Mouse (Mus musculus) neural tube, embryonic 12.5 days (tissue): ENCODE results near the gene Crygn. TPM values are rescaled to one million over a fixed set of nuclear protein-coding genes. Genes with fewer than 3 reads are reported as not detected.
A peak's percentile ranks its signal among the peaks of the same experiment; 100 is the strongest.

ENCODE experiments used
- ATAC-seq: fragments of 200-750 bp; cut with Nextera tagmentation; 2 replicates; pipeline ENCODE4 v1.8.0; 2017; ENCODE audit warnings: low read depth, mild to moderate bottlenecking, moderate TSS enrichment, moderate library complexity; ENCODE audit not compliant: low FRiP score
- H3K27ac ChIP-seq: fragments of 300-500 bp; sonication (generic); 2 replicates; pipeline ENCODE4 v1.5.1; 2016
- H3K27me3 ChIP-seq: fragments of 300-500 bp; sonication (generic); replicated peaks from 2 replicates; pipeline ENCODE4 v1.6.1; 2016; ENCODE audit warnings: mild to moderate bottlenecking
- H3K36me3 ChIP-seq: fragments of 300-500 bp; sonication (generic); 2 replicates; pipeline ENCODE4 v1.6.1; 2016; ENCODE audit warnings: mild to moderate bottlenecking
- H3K4me1 ChIP-seq: fragments of 300-500 bp; sonication (generic); 2 replicates; pipeline ENCODE4 v1.6.1; 2016
- H3K4me2 ChIP-seq: fragments of 300-500 bp; sonication (generic); replicated peaks from 2 replicates; pipeline ENCODE4 v1.6.1; 2016; ENCODE audit warnings: mild to moderate bottlenecking
- H3K4me3 ChIP-seq: fragments of 300-500 bp; sonication (generic); 2 replicates; pipeline ENCODE4 v1.5.1; 2016
- H3K9ac ChIP-seq: fragments of 300-500 bp; sonication (generic); 2 replicates; pipeline ENCODE4 v1.6.1; 2016; ENCODE audit warnings: mild to moderate bottlenecking
- H3K9me3 ChIP-seq: fragments of 300-500 bp; sonication (generic); 2 replicates; pipeline ENCODE4 v1.6.1; 2016; ENCODE audit warnings: mild to moderate bottlenecking
- WGBS: fragments of 180-500 bp; shearing (Covaris S2); methylation state at CpG from one replicate; pipeline ENCODE4 v1.1.7; 2016; 5-methylcytosine and 5-hydroxymethylcytosine counted together
- polyA plus RNA-seq: library from polyadenylated mRNA; unstranded; fragments of >200 nt; fragmentation: Nextera tagmentation; extraction: Ambion mirVana; gene quantifications from 2 replicates; pipeline ENCODE4 v1.2.1, GENCODE M21; 2016

The Crygn gene
- polyA plus RNA-seq, 1 experiment from 2014 or later, result 1.9 TPM

GRCm38 (mm10) chr5:24724805-24725204 lies 33.0 kb downstream of the Crygn start:
- H3K27me3 ChIP-seq, result peaks cover 13% of the 10 kb centered on the region
- H3K9ac ChIP-seq, result no peak overlapping the region
- H3K36me3 ChIP-seq, result no peaks in the 10 kb centered on the region
- peak; percentile 44; the same call in 1 of the 2 replicates for ATAC-seq
- 56% methylated on average over 5 of the region's 5 CpGs for WGBS
- H3K4me2 ChIP-seq, result no peak overlapping the region
- H3K27ac ChIP-seq, result no peak overlapping the region
- no peak overlapping the region for H3K4me3 ChIP-seq
- no peaks in the 10 kb centered on the region for H3K9me3 ChIP-seq
- H3K4me1 ChIP-seq, result peaks cover 10% of the 10 kb centered on the region

GRCm38 (mm10) chr5:24724270-24724634 lies 33.6 kb downstream of the Crygn start:
- 94% methylated on average over 5 of the region's 5 CpGs for WGBS
- Histone ChIP-seq H3K4me1 (0 out of 2 replicates have a peak, but pooled peaks cover 8% of the 10 kb centered on the region), H3K9ac (no peak overlapping the region), H3K4me2 (no peak overlapping the region), H3K27me3 (peaks cover 7% of the 10 kb centered on the region), H3K9me3 (no peaks in the 10 kb centered on the region), H3K4me3 (no peak overlapping the region), H3K27ac (no peak overlapping the region), H3K36me3 (no peaks in the 10 kb centered on the region)
- no peak for ATAC-seq

GRCm38 (mm10) chr5:24723527-24724269 lies 34.1 kb downstream of the Crygn start:
- Histone ChIP-seq H3K4me1 (0 out of 2 replicates have a peak, but pooled peaks cover 8% of the 10 kb centered on the region), H3K36me3 (no peaks in the 10 kb centered on the region), H3K4me2 (no peak overlapping the region), H3K4me3 (no peak overlapping the region), H3K9ac (no peak overlapping the region), H3K27me3 (0 out of 2 replicates have a peak, but pooled peaks cover 4% of the 10 kb centered on the region), H3K9me3 (no peaks in the 10 kb centered on the region), H3K27ac (no peak overlapping the region)
- 82% methylated on average over 11 of the region's 11 CpGs for WGBS
- no peak for ATAC-seq

DNA sequence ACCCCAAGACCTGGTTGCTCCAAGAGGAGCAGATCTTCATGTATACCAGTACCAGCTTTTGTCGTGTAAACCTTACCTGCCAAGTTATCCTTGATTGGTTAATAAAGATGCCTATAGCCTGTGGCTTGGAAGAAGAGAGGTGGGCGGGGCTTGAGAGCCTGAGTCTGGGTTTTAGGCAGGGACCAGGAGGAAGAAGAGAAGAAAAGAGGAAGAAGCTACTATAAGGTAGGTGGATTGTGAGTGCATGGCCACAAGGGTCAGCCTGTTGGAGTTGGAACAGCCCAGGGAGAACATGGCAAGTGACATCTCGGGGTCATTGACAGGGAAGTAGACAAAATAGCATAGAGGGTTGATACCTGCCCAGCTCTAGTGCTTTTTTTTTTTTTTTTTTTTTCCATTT lies 38.0 kb downstream of the Crygn start:
- H3K4me1 ChIP-seq, result 0 out of 2 replicates have a peak, but pooled peaks cover 4% of the 10 kb centered on the region
- no peak overlapping the region for H3K27ac ChIP-seq
- H3K9me3 ChIP-seq, result no peaks in the 10 kb centered on the region
- no peak overlapping the region for H3K4me2 ChIP-seq
- no peaks in the 10 kb centered on the region for H3K36me3 ChIP-seq
- no peaks in the 10 kb centered on the region for H3K27me3 ChIP-seq
- WGBS, result 84% methylated on average over 3 of the region's 3 CpGs
- no peak overlapping the region for H3K4me3 ChIP-seq
- H3K9ac ChIP-seq, result no peak overlapping the region
- no peak for ATAC-seq

DNA sequence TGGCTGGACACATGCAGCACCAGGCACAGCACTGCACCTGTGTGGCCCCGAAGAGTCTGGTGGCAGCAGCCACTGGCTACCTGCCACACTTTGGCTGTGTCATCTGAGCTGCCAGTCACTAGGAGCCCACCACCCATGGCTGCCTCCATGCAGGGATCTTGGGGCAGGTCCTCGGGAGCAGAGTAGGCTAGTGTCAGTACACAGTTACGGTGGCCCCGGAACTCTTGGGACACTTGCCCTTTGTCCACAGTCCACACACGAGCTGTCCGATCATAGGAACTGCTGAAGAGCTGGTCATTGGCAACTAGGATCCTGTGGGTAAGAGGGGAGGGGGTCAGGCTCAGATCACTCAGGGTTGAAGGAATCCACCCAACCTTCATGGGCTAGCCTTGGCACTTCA lies 39.7 kb downstream of the Crygn start:
- Histone ChIP-seq H3K36me3 (no peaks in the 10 kb centered on the region), H3K4me2 (no peak overlapping the region), H3K27ac (no peak overlapping the region), H3K9me3 (no peaks in the 10 kb centered on the region), H3K27me3 (no peaks in the 10 kb centered on the region), H3K4me1 (no peaks in the 10 kb centered on the region), H3K4me3 (no peak overlapping the region), H3K9ac (no peak overlapping the region)
- no peak for ATAC-seq
- 88% methylated on average over 6 of the region's 6 CpGs for WGBS

DNA sequence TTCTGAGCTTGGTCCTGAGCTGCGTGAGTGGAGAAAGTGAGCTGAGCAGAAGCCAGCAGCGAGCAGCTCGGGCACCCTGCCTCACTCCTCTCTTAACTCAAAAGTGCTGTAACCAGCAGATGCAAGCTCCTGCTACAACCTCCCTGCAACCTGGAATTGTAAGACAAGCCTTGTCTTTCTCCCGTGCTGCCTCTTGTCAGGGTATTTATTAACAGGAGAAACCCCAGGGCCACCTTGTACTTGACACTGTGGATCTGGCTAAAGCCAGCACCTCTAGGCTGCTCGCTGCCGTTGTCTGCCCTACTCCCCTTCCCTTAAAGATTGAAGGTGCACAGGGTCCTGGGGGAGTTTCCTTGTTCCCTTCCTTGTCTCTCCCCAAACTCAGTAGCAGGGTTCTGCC lies 43.8 kb downstream of the Crygn start:
- 89% methylated on average over 6 of the region's 6 CpGs for WGBS
- no peak overlapping the region for H3K9ac ChIP-seq
- H3K27ac ChIP-seq, result no peak overlapping the region
- no peaks in the 10 kb centered on the region for H3K27me3 ChIP-seq
- no peak overlapping the region for H3K4me2 ChIP-seq
- H3K9me3 ChIP-seq, result peaks cover 8% of the 10 kb centered on the region; the same call in 1 of the 2 replicates
- no peaks in the 10 kb centered on the region for H3K4me1 ChIP-seq
- no peak for ATAC-seq
- no peak overlapping the region for H3K4me3 ChIP-seq
- H3K36me3 ChIP-seq, result peaks cover 33% of the 10 kb centered on the region

GRCm38 (mm10) chr5:24713199-24713598 lies 44.6 kb downstream of the Crygn start:
- Histone ChIP-seq H3K9me3 (peaks cover 8% of the 10 kb centered on the region; the same call in 1 of the 2 replicates), H3K27me3 (no peaks in the 10 kb centered on the region), H3K9ac (no peak overlapping the region), H3K4me2 (no peak overlapping the region), H3K4me1 (no peaks in the 10 kb centered on the region), H3K36me3 (peaks cover 41% of the 10 kb centered on the region), H3K27ac (no peak overlapping the region), H3K4me3 (no peak overlapping the region)
- WGBS, result 91% methylated on average over 2 of the region's 2 CpGs
- ATAC-seq, result no peak

GRCm38 (mm10) chr5:24711615-24712014 lies 46.2 kb downstream of the Crygn start:
- Histone ChIP-seq H3K27me3 (no peaks in the 10 kb centered on the region), H3K36me3 (peaks cover 56% of the 10 kb centered on the region), H3K4me1 (no peaks in the 10 kb centered on the region), H3K9me3 (peaks cover 8% of the 10 kb centered on the region; the same call in 1 of the 2 replicates), H3K4me3 (no peak overlapping the region), H3K27ac (no peak overlapping the region), H3K4me2 (no peak overlapping the region), H3K9ac (no peak overlapping the region)
- ATAC-seq, result no peak
- 93% methylated on average over 6 of the region's 6 CpGs for WGBS

- H3K9me3 ChIP-seq, result peaks cover 8% of the 10 kb centered on the region; the same call in 1 of the 2 replicates
- H3K4me3 ChIP-seq, result no peak overlapping the region
- no peak for ATAC-seq
- no peaks in the 10 kb centered on the region for H3K4me1 ChIP-seq
- H3K36me3 ChIP-seq, result peaks cover 72% of the 10 kb centered on the region
- H3K27me3 ChIP-seq, result no peaks in the 10 kb centered on the region
- no peak overlapping the region for H3K4me2 ChIP-seq
- WGBS, result 79% methylated on average over 2 of the region's 2 CpGs
- no peak overlapping the region for H3K9ac ChIP-seq
- no peak overlapping the region for H3K27ac ChIP-seq
Measured at GRCm38 (mm10) chr5:24709962-24710361, 47.8 kb downstream of the Crygn start.

DNA sequence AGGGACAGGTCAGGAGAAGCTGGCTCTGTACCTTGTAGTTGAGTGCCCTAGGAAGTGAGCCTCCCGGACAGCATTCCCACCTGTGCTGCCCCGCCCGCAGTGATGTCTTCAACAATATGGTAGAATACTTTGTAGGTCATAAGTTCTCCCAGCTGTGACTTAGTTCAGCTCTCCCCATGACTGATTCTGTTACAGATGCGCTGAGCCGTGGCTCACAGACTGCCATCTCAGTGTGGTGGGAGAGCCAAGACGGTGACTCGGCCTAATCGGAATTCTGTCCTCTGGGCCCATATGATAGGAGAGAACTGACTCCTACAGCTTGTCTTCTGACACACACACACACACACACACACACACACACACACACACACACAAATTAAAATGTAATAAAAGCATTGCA lies 53.2 kb downstream of the Crygn start:
- Histone ChIP-seq H3K27ac (no peak overlapping the region), H3K36me3 (peaks cover 90% of the 10 kb centered on the region), H3K4me2 (no peak overlapping the region), H3K4me1 (no peaks in the 10 kb centered on the region), H3K4me3 (no peak overlapping the region), H3K9ac (no peak overlapping the region), H3K27me3 (no peaks in the 10 kb centered on the region), H3K9me3 (no peaks in the 10 kb centered on the region)
- no peak for ATAC-seq
- WGBS, result 95% methylated on average over 8 of the region's 8 CpGs

DNA sequence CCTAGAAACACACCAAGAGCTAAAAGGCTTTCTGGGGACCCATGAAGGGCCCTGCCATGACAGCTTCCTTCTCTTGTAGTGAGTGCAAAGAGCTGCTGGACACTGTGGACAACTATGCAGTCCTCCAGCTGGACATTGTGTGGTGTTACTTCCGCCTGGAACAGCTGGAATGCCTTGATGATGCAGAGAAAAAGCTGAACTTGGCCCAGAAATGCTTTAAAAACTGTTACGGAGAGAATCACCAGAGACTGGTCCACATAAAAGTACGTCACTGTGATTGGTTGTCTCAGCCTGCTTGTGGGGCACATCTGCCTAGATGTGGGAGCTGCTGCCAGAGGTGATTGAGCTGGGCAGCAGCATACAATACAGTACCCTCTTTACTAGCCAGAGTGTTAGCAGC lies 56.5 kb downstream of the Crygn start:
- Histone ChIP-seq H3K36me3 (peaks cover 87% of the 10 kb centered on the region), H3K9me3 (no peaks in the 10 kb centered on the region), H3K9ac (no peak overlapping the region), H3K27me3 (no peaks in the 10 kb centered on the region), H3K4me2 (no peak overlapping the region), H3K4me1 (no peaks in the 10 kb centered on the region), H3K27ac (no peak overlapping the region), H3K4me3 (no peak overlapping the region)
- no peak for ATAC-seq
- WGBS, result 90% methylated on average over 3 of the region's 3 CpGs
